Mouse (Mus musculus) midbrain, postnatal 0 days (tissue): Measurements from ENCODE around the gene Dtl. TPM values are rescaled to one million over a fixed set of nuclear protein-coding genes. Genes with fewer than 3 reads are reported as not detected.

Experiments used
- ATAC-seq: fragments of 200-750 bp; cut with Nextera tagmentation; 2 replicates; pipeline ENCODE4 v1.8.0; 2017; ENCODE audit warnings: moderate number of reproducible peaks, mild to moderate bottlenecking, moderate TSS enrichment, moderate library complexity; ENCODE audit not compliant: low FRiP score
- DNase-seq: peaks from one replicate; pipeline ENCODE4 v3.0.0-alpha.2; 2015; ENCODE audit warnings: low spot score
- H3K27ac ChIP-seq: fragments of 300-500 bp; sonication (generic); 2 replicates; pipeline ENCODE4 v1.5.1; 2014; ENCODE audit warnings: low read depth, mild to moderate bottlenecking, low read length, mixed read lengths
- H3K27me3 ChIP-seq: fragments of 300-500 bp; sonication (generic); 2 replicates; pipeline ENCODE4 v1.6.1; 2014; ENCODE audit warnings: low read length, control low read depth, mixed read lengths; ENCODE audit not compliant: insufficient read depth
- H3K36me3 ChIP-seq: fragments of 300-500 bp; sonication (generic); 2 replicates; pipeline ENCODE4 v1.6.1; 2014; ENCODE audit warnings: low read length, control low read depth, mixed read lengths; ENCODE audit not compliant: insufficient read depth
- H3K4me1 ChIP-seq: fragments of 300-500 bp; sonication (generic); 2 replicates; pipeline ENCODE4 v1.6.1; 2014; ENCODE audit warnings: mild to moderate bottlenecking, control low read depth, antibody characterized with exemption, low read length, mixed read lengths; ENCODE audit not compliant: insufficient read depth
- H3K4me2 ChIP-seq: fragments of 300-500 bp; sonication (generic); 2 replicates; pipeline ENCODE4 v1.6.1; 2014; ENCODE audit warnings: low read depth, mild to moderate bottlenecking, low read length, mixed read lengths; ENCODE audit not compliant: poor library complexity, severe bottlenecking
- H3K4me3 ChIP-seq: fragments of 300-500 bp; sonication (generic); 2 replicates; pipeline ENCODE4 v1.5.1; 2014; ENCODE audit warnings: low read depth, mild to moderate bottlenecking, low read length, moderate library complexity
- H3K9ac ChIP-seq: fragments of 300-500 bp; sonication (generic); replicated peaks from 2 replicates; pipeline ENCODE4 v1.6.1; 2014; ENCODE audit warnings: mild to moderate bottlenecking, low read length, moderate library complexity, mixed read lengths; ENCODE audit not compliant: poor library complexity, severe bottlenecking
- H3K9me3 ChIP-seq: fragments of 300-500 bp; sonication (generic); 2 replicates; pipeline ENCODE4 v1.6.1; 2016; ENCODE audit warnings: low read length, control low read depth
- CTCF ChIP-seq: IDR thresholded peaks from 2 replicates; pipeline ENCODE4 v1.5.1; 2016; ENCODE audit warnings: antibody characterized with exemption, mild to moderate bottlenecking
- WGBS: fragments of 180-500 bp; shearing (Covaris S2); extraction: QIAGEN DNeasy Blood & Tissue Kit; methylation state at CpG from one replicate; pipeline ENCODE4 v1.1.7; 2014; 5-methylcytosine and 5-hydroxymethylcytosine counted together
- polyA plus RNA-seq: library from polyadenylated mRNA; unstranded; fragments of >200 nt; fragmentation: Nextera tagmentation; extraction: Ambion mirVana; gene quantifications from 2 replicates; pipeline ENCODE4 v1.2.1, GENCODE M21; 2015
- total RNA-seq: library from RNA; depleted of rRNA; stranded (reverse); fragments of >200 nt; gene quantifications from 2 replicates; pipeline ENCODE4 v1.2.3, GENCODE M21; 2014

Gene Dtl
- total and polyA plus RNA-seq, 2 experiments from 2014 or later, result 2.0 to 2.5 TPM

DNA sequence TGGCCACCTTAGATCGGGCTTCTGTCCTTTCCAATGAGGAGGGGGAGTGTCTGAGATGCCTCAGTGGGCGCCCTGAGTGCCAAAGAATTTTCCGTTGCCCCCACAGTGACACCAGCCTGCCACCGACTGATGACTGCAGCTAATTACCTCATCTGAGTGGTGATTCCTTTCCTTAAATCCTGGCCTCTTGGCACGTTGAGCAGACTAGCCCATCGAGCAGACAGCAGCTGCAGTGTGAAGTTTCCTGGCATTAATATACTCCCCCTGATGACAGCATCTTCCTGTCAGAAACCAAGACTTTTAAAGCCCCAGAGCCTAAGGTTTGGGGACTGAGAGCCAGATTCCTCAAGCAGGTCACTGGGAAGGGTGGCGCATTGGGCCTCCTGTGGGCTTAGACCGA, 53.9 kb downstream of the Dtl start:
- no peaks in the 10 kb centered on the region for H3K36me3 ChIP-seq
- no peak overlapping the region for H3K4me2 ChIP-seq
- H3K27ac ChIP-seq, result no peak overlapping the region
- H3K27me3 ChIP-seq, result no peaks in the 10 kb centered on the region
- TF ChIP-seq CTCF, result no peak
- H3K9me3 ChIP-seq, result no peaks in the 10 kb centered on the region
- ATAC-seq (no peak), DNase-seq (no peak)
- H3K4me3 ChIP-seq, result no peak overlapping the region
- no peaks in the 10 kb centered on the region for H3K4me1 ChIP-seq
- WGBS, result 84% methylated on average over 8 of the region's 8 CpGs
- no peak overlapping the region for H3K9ac ChIP-seq

DNA sequence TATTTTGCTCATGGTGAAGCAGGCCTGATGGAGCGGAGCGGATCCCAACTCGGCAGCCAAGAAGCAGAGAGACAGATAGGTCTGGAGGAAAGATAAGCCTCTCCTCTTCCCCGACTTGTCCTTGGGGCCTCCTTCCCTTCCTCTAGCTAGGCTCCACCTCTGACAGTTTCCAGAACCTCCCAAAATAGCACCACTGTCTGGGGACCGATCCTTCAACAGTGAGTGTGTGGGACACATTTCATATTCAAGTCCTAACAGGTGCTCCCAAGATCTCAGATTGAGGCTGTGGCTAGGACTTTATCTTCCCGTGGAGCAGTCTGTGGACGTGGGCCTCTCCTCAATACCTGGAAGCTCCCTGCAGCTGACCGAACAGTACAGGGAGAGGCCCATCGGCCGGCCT, 54.7 kb downstream of the Dtl start:
- Histone ChIP-seq H3K4me1 (no peaks in the 10 kb centered on the region), H3K27me3 (no peaks in the 10 kb centered on the region), H3K4me3 (no peak overlapping the region), H3K4me2 (no peak overlapping the region), H3K27ac (no peak overlapping the region), H3K9ac (no peak overlapping the region), H3K36me3 (no peaks in the 10 kb centered on the region), H3K9me3 (no peaks in the 10 kb centered on the region)
- no peak for DNase-seq
- no peak for ATAC-seq
- no peak for TF ChIP-seq CTCF
- 93% methylated on average over 10 of the region's 10 CpGs for WGBS

GRCm38 (mm10) chr1:191520194-191520593, 55.1 kb downstream of the Dtl start:
- WGBS, result 87% methylated on average over 7 of the region's 7 CpGs
- no peak for DNase-seq
- no peak overlapping the region for H3K9ac ChIP-seq
- H3K27ac ChIP-seq, result no peak overlapping the region
- no peaks in the 10 kb centered on the region for H3K27me3 ChIP-seq
- H3K9me3 ChIP-seq, result no peaks in the 10 kb centered on the region
- TF ChIP-seq CTCF, result no peak
- no peak overlapping the region for H3K4me3 ChIP-seq
- no peak for ATAC-seq
- H3K36me3 ChIP-seq, result no peaks in the 10 kb centered on the region
- H3K4me1 ChIP-seq, result no peaks in the 10 kb centered on the region
- H3K4me2 ChIP-seq, result no peak overlapping the region

DNA sequence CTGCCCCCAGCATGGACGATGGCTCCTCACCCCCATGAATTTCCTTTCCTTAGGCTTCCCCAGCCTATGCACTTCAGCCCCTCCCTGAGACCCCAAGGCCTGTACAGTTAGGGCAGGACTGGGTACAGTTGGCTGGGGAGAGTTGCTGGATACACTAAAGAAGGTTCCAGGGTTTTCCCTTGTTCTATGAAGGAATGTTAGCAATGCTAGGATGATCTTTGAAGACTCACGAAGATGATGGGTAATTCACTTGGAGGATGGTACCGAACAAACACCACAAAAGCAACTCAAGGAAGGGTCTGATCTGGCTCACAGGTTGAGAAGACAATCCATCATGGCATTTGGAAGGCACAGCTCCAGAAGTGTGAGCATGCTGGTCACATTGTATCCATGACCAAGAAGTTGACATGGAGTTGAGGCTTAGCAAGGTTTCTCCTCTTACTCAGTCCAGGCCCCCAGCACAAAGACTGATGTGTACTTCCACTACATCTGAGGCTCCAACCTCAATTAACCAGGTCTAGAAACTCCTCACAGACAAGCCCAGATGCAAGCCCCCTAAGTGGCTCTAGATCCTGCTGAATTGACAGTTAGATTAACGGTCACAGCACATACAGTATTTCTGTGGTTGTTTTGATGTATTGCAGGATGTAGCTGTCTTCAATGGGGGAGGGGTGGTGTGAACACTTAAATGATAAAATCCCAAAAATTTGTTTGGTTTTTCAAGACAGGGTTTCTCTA, 55.8 kb downstream of the Dtl start:
- no peak overlapping the region for H3K9ac ChIP-seq
- H3K36me3 ChIP-seq, result no peaks in the 10 kb centered on the region
- no peak overlapping the region for H3K4me2 ChIP-seq
- TF ChIP-seq CTCF, result no peak
- 90% methylated on average over 4 of the region's 4 CpGs for WGBS
- no peaks in the 10 kb centered on the region for H3K27me3 ChIP-seq
- no peaks in the 10 kb centered on the region for H3K4me1 ChIP-seq
- H3K4me3 ChIP-seq, result no peak overlapping the region
- ATAC-seq, result no peak
- no peak overlapping the region for H3K27ac ChIP-seq
- H3K9me3 ChIP-seq, result no peaks in the 10 kb centered on the region
- no peak for DNase-seq

GRCm38 (mm10) chr1:191518911-191519310, 56.4 kb downstream of the Dtl start:
- H3K36me3 ChIP-seq, result no peaks in the 10 kb centered on the region
- H3K9ac ChIP-seq, result no peak overlapping the region
- TF ChIP-seq CTCF, result no peak
- ATAC-seq (no peak), DNase-seq (no peak)
- no peaks in the 10 kb centered on the region for H3K27me3 ChIP-seq
- no peaks in the 10 kb centered on the region for H3K9me3 ChIP-seq
- H3K4me2 ChIP-seq, result no peak overlapping the region
- 91% methylated on average over 4 of the region's 4 CpGs for WGBS
- no peaks in the 10 kb centered on the region for H3K4me1 ChIP-seq
- no peak overlapping the region for H3K4me3 ChIP-seq
- no peak overlapping the region for H3K27ac ChIP-seq

DNA sequence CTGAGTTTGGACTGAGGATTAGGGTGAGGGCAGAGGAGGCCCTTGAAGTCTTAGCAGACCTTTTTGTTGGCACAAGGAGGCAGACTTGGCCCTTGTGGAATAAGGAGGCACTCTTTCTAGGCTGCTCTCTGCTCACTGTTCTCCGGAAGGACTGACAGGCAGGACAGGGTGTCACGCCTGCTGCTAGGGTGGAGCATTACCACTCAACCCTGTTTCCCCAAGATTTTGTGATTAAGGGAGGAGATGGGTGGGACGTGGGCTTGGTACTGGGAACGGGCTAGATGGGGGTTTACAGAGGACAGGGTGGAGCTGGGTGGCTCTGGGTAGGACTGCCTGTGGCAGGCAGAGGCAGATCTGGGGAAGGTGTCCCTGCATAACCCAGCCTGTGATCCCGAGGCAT, 57.4 kb downstream of the Dtl start:
- H3K9ac ChIP-seq, result no peak overlapping the region
- TF ChIP-seq CTCF, result no peak
- H3K9me3 ChIP-seq, result no peaks in the 10 kb centered on the region
- DNase-seq (no peak), ATAC-seq (no peak)
- no peaks in the 10 kb centered on the region for H3K4me1 ChIP-seq
- H3K36me3 ChIP-seq, result no peaks in the 10 kb centered on the region
- 86% methylated on average over 5 of the region's 5 CpGs for WGBS
- no peak overlapping the region for H3K4me2 ChIP-seq
- H3K4me3 ChIP-seq, result no peak overlapping the region
- no peaks in the 10 kb centered on the region for H3K27me3 ChIP-seq
- H3K27ac ChIP-seq, result no peak overlapping the region
